Mouse (Mus musculus) brown adipose tissue, adult 24 weeks (tissue): ENCODE data around the gene Pdzd2. TPM values are rescaled to one million over a fixed set of nuclear protein-coding genes. Genes with fewer than 3 reads are reported as not detected.

Source experiments
- H3K27ac ChIP-seq: fragments of 200-500 bp; replicated peaks from 2 replicates; pipeline ENCODE4 v1.5.1; 2012; ENCODE audit warnings: low read depth, mild to moderate bottlenecking, low read length
- H3K4me1 ChIP-seq: fragments of 200-500 bp; 2 replicates; pipeline ENCODE4 v1.6.1; 2012; ENCODE audit warnings: low read length, mixed read lengths; ENCODE audit not compliant: control insufficient read depth, insufficient read depth, insufficient read length
- H3K4me3 ChIP-seq: fragments of 200-500 bp; 2 replicates; pipeline ENCODE4 v1.5.1; 2012; ENCODE audit warnings: low read depth, mild to moderate bottlenecking, low read length, moderate library complexity; ENCODE audit not compliant: insufficient read depth
- polyA plus RNA-seq: library from polyadenylated mRNA; stranded (reverse); fragments of >200 nt; gene quantifications from 2 replicates; pipeline ENCODE4 v1.2.4, GENCODE M21; 2012; ENCODE audit not compliant: missing spikeins, insufficient read depth, insufficient read length

Pdzd2 gene
- polyA plus RNA-seq, 1 experiment, result 23.7 TPM

- Histone ChIP-seq H3K4me1 (0 out of 2 replicates have a peak, but pooled peaks cover 3% of the 10 kb centered on the region), H3K27ac (no peak overlapping the region), H3K4me3 (no peak overlapping the region)
Measured at GRCm38 (mm10) chr15:12749549-12750301, 10.0 kb upstream of the Pdzd2 start.

DNA sequence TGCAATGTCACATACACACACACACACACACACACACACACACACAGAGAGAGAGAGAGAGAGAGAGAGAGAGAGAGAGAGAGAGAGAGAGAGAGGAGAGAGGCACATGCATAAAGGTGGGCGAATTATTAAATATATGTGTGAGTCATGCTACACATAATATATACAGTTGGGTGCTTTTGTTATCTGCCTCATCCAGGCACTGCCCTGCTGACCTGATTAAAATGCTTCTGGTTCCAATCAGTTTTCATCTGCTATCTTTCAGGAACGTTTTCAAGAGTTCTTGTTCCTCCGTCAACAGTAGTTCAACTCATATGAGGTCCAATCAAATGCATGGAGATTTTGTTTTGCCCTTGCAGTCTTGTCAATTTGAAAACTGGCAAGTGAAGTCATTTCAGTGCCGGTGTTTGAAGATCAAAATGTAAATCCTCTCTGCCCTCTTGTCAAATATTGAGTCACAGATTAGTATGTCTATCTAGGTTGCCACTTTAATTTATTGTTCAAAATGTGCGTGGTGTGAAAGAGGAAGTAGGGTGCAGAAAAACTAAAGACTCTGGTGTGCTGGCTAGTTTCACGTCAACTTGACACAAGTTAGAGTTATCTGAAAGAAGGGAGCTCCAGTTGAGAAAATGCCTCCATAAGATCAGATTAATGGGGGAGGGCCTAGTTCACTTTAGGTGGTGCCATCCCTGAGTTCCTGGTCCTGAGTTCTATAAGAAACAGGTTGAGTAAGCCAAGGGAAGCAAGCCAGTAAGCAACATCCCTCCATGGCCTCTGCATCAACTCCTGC, 2.6 kb upstream of the Pdzd2 start:
- Histone ChIP-seq H3K4me1 (peaks cover 2% of the 10 kb centered on the region; the same call in 1 of the 2 replicates), H3K27ac (no peak overlapping the region), H3K4me3 (no peak overlapping the region)

- peaks cover 2% of the 10 kb centered on the region; the same call in 1 of the 2 replicates for H3K4me1 ChIP-seq
- no peak overlapping the region for H3K4me3 ChIP-seq
- no peak overlapping the region for H3K27ac ChIP-seq
Measured at GRCm38 (mm10) chr15:12738301-12739093, 1.2 kb downstream of the Pdzd2 start.

GRCm38 (mm10) chr15:12735208-12735607, 4.5 kb downstream of the Pdzd2 start:
- peaks cover 2% of the 10 kb centered on the region; the same call in 1 of the 2 replicates for H3K4me1 ChIP-seq
- H3K4me3 ChIP-seq, result no peak overlapping the region

GRCm38 (mm10) chr15:12734221-12734620, 5.5 kb downstream of the Pdzd2 start:
- Histone ChIP-seq H3K4me1 (peaks cover 1% of the 10 kb centered on the region; the same call in 1 of the 2 replicates), H3K27ac (no peak overlapping the region), H3K4me3 (no peak overlapping the region)

More at GRCm38 (mm10) chr15:12735208-12735607, 4.5 kb downstream of the Pdzd2 start:
- no peak overlapping the region for H3K27ac ChIP-seq

DNA sequence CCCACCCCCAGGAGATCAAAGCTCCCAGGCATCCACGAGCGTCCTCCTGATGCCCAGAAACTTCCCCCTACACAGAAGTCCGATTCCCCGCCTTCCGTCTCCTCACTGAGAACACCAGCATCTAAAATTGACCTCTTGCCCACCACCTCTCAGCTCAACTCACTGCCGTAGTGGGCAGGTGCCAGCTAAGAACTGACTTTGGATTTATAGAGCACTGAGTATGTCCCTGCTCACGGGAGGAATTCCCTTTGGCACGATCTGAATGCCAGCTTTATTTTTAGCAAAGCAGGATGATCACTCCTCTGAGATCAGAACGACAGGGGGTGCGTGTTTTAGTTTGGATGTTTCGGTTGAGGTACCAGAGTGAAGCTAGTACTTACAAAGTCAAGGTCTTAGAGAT, 7.1 kb downstream of the Pdzd2 start:
- no peak overlapping the region for H3K27ac ChIP-seq
- H3K4me1 ChIP-seq, result no peaks in the 10 kb centered on the region
- no peak overlapping the region for H3K4me3 ChIP-seq

- no peaks in the 10 kb centered on the region for H3K4me1 ChIP-seq
- no peak overlapping the region for H3K27ac ChIP-seq
- H3K4me3 ChIP-seq, result no peak overlapping the region
Measured at GRCm38 (mm10) chr15:12728381-12728780, 11.3 kb downstream of the Pdzd2 start.

GRCm38 (mm10) chr15:12725256-12725655, 14.5 kb downstream of the Pdzd2 start:
- H3K4me1 ChIP-seq, result peaks cover 5% of the 10 kb centered on the region; the same call in 1 of the 2 replicates
- no peak overlapping the region for H3K27ac ChIP-seq
- no peak overlapping the region for H3K4me3 ChIP-seq

DNA sequence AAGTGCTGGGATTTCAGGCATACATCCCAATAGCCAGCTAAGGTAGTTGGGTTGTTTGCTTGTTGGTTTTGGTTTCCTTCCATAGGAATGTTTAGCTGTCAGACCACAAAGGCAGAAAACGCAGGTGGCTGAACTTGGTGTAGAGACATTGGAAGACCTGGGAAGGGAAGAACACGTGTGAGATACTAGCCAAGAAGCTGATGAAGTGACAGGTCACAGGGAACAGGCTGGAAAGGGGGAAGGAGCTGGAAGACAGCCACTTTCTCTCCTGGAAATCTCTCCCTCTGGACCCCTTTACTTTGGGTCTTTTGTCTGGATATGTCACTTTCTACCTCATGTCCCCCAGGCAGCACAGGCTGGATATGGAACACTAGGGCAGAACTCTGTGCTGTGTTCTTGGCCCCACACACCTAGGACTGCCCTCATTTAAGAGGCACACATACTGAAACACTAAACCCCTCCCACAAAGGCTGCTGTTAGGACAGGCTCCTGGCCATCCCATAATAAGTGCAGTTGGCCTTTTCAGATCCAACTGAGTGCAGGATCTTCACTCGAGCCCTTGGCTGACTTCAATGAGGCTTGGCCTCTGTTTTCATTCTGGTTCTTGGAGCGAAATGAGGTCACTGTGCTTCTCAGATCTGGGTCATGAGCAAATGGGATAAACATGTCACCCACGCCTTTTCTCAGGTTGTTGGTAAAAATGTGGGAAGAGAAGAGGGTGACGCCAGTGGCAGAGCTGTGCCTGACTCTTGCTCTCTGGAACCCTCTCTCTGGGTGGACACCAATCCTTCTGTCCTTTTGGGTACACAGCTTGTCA, 17.8 kb downstream of the Pdzd2 start:
- no peak overlapping the region for H3K4me3 ChIP-seq
- H3K4me1 ChIP-seq, result peaks cover 5% of the 10 kb centered on the region; the same call in 1 of the 2 replicates
- no peak overlapping the region for H3K27ac ChIP-seq

- H3K4me3 ChIP-seq, result no peak overlapping the region
- H3K4me1 ChIP-seq, result peaks cover 9% of the 10 kb centered on the region; the same call in 1 of the 2 replicates
Measured at GRCm38 (mm10) chr15:12718819-12719218, 20.9 kb downstream of the Pdzd2 start.

DNA sequence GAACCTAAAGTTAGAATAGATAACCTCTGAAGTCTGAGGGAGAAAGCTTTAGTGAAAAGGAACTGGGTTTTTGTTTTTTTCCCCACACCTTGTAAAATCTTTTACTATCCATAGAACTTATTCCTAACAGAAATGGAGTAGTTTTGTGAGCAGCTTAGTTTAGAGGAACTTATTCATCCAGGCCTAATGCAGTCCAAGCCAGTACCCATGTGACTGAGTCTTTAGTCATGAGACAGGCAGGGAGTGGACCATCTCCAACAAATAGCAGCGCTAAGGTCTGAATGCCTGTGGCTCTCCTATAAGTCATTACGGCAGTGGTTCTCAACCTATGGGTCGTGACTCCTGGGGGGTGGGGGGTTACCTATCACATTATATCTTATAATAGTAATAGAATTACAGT, 22.3 kb downstream of the Pdzd2 start:
- no peak overlapping the region for H3K4me3 ChIP-seq
- H3K27ac ChIP-seq, result peak overlapping the region; percentile 15; the same call in 1 of the 2 replicates
- H3K4me1 ChIP-seq, result peaks cover 9% of the 10 kb centered on the region; the same call in 1 of the 2 replicates

More at GRCm38 (mm10) chr15:12718819-12719218, 20.9 kb downstream of the Pdzd2 start:
- no peak overlapping the region for H3K27ac ChIP-seq

DNA sequence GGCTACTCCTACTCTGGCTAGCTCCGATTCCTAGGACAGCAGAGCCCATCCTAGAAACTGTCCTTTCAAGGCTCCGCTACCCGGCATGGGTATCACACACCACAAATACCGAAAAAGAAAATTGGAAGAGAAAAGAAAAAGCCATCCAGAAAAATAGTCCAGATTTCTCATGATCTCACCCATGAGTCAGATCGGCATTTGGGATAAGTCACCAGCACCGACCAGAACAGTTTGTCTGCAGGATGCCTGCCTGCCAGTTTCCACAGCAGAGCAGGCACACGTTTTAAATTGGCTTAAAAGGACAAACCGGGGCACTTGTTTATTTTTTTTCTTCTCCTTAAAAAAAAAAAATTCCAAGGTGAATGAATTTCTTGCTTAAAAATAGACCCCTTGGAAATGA, 22.8 kb downstream of the Pdzd2 start:
- peak overlapping the region; percentile 43; the same call in 1 of the 2 replicates for H3K27ac ChIP-seq

DNA sequence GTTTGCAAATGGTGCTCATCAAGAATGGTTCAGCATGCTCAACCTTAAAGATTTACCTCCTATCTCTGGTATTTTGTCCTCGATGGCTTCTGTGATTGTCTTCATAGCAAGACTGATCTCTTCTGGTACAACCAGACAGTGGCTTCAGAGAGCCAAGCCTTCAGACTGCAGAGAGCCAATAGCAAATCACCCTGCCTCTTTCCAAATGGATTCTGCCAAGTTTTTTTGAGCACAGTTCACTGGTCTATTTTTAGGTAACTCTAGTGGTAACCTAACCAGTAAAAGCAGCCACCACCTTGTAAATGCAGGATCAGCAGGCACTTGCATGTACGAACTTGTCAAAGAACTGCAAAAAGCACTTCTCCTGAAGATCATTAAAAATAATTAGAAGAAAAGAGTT, 25.4 kb downstream of the Pdzd2 start:
- Histone ChIP-seq H3K4me1 (peaks cover 4% of the 10 kb centered on the region; the same call in 1 of the 2 replicates), H3K27ac (no peak overlapping the region), H3K4me3 (no peak overlapping the region)

More for the DNA sequence above, 22.8 kb downstream of the Pdzd2 start:
- Histone ChIP-seq H3K4me3 (no peak overlapping the region), H3K4me1 (peaks cover 6% of the 10 kb centered on the region; the same call in 1 of the 2 replicates)

DNA sequence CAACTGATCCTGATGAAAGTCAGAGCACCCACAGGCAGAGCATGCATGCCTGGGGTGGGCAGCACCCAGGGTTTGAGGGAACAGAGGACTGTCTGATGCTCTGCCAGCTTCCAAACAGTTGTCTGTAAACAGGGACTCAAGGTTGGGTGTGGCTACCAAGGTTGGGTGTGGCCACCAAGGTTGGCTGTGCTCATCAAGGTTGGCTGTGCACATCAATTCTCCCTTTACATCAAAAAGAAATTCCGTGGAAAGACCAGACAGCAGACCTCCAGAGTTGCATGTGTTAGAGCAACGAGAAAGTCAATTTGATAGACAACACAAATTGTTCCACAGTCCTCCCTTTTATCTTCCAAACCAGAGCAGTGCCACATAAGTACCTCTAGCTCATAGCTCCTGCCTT, 26.5 kb downstream of the Pdzd2 start:
- Histone ChIP-seq H3K4me3 (no peak overlapping the region), H3K4me1 (peaks cover 4% of the 10 kb centered on the region; the same call in 1 of the 2 replicates), H3K27ac (no peak overlapping the region)
